Mouse (Mus musculus) frontal cortex, postnatal 10 days (tissue): ENCODE measurements around the gene Zfp605.
"Not testable (repeated sequence)": the region's sequence is repeated elsewhere in the genome, so short reads cannot be mapped to it uniquely, and the experiment has no call there.

ENCODE experiments used
- DNase-seq, 2 experiments: peaks; one replicate each; pipeline ENCODE4 v3.0.0; 2022; ENCODE audit warnings: low spot score in 2 of 2, mixed read lengths in 1 of 2

The Zfp605 gene

DNA sequence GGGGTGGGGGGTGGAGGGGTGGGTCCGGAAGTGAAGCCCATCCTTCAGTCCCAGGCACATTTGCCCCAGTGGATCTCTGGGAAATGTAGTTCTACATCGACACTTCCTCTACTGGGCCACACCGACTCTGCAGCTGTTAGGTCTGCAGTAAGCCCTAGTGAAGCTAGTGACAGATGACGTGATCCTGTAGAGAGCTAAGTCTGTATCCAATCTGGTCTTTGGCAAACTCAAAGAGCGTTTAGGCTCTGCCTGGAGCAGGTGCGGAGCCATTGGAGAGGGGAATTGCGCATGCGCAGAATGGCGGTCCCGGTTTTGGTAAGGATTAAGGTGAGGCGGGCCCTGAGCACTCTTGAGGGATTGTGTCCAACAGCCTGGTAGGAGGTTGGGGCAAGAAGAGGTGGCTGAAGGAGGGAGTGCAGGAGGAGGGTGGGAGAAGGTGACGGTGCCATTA, at the start of gene Zfp605:
Gene Zfp605 (plus strand): TSS at position 102 of the 451 bp plus-strand sequence.
- DNase-seq = peak; percentile 87 to 90

DNA sequence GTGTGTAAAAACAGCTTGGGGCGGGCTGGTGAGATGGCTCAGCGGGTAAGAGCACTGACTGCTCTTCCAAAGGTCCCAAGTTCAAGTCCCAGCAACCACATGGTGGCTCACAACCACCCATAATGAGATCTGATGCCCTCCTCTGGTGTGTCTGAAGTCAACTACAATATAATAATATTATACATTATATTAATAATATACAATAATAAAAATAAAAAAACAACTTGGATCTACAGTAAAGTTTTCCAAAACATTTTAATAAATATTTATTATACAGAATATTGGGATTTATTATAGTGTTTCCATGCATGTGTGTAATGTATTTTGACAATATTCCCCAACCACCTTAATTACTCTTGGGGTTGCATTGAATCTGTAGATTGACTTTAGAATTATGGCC, 37.5 kb upstream of the Zfp605 start, which contains the start of gene Gm17655:
Gene Gm17655 (minus strand): TSS at position 101 of the 400 bp plus-strand sequence.
- not testable (repeated sequence) for DNase-seq

DNA sequence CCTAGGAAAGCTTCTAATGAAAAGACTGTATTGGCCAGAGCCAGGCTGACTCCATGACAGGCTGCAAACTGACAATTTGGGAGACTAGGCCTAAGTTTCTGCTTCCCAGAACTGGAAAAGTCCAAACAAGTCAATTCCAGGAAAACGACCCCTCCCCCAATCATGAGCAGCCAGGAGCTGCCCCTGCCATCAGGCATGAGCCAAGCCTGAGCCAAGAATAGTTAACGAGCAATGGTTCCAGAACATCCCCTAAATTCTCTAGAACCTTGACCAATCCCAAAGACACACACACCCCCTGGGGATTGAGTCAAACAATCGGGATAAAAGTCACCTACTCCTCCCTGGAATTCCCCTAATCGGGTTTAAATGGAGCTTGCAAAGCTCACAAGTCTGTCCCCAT, 26.9 kb upstream of the Zfp605 start:
- DNase-seq = no peak

DNA sequence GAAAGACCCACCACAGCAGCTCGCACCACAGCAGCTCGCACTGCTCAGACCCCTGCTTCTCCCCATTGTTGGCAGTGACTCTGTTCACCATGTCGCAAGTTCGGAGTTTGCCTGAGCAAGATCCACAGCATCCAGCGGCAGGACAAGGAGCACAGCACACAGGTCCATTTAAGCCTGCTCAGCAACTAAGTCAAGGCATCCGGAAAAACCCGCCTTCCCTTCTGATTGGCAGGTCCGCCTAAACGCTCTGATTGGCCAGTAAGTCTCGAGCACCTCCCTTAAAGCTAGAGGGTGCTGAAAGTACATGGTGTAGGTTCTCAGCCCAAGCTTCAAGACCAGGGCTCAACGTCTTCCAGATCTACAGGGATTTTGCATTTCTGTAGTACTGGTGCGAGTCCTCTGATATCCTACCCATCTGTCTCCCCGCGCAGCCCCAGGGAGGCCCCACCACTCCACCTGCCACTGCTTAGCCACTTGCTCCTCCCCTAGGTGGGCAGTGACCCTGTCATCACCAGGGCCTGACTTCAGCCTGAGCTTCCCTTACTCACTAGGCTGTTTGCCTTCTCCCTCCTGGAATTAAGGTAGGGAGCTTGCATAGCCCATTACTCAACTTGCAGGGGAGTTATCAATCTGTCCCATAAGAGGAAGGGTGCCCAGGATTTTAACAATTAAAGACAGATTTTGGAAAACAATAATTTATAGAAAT, 23.6 kb upstream of the Zfp605 start:
- no peak for DNase-seq

DNA sequence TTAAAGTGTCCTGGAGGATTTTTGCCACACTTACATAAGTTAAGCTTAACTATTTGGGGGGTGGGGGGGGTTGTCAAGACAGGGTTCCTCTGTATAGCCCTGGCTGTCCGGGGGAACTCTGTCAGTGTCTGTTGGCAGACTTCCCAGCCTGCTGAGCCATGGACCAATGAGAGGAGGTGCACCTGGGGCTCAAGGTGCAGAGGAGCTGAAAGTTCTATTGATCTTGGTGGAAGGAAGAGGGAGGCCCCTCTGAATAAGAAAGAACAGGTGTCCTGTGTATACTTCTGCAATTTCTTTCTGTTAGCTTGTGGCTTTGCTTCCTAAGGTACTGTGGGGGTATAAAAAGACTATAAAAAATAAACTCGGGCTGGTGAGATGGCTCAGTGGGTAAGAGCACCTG, 18.3 kb upstream of the Zfp605 start:
- DNase-seq = no peak

DNA sequence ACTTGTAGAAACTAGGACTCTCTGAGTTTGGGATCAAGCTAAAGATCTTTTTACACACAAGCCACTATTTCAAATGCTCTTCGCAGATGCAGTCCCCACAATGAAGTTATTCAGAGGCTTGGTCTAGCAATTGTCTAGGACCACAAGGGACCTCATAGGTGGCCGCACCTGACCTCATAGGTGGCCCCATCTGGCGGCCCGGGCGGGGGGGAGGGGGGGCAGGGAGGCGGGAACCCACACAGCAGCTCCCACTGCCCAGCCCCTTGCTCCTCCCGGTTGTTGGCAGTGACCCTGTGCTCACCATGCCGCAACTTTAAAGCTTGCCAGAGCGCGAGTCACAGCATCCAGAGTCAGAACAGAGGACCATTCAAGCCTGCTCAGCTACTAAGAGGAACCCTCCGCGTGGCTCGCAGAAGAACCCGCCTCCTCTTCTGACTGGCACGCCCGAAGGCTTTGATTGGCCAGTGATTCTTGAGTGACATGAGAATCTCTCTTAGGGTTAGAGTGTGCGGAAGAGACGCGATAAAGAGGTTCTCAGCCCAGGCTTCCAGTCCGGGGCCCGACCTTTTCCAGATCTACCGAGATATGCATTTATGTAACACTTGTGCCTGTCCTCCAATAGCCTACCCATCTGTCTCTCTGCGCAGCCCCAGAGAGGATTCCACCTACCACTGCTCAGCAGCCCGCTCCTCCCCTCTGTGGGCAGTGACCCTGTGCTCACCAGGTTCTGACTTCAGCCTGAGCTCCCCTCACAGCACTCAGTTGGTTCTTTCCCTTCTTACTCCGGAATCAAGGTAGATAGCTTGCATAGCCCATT, 15.7 kb upstream of the Zfp605 start, which contains the start of gene Gm35315:
Gene Gm35315 (minus strand): TSS at position 391 of the 817 bp plus-strand sequence.
- DNase-seq = peak; percentile 82 to 86

DNA sequence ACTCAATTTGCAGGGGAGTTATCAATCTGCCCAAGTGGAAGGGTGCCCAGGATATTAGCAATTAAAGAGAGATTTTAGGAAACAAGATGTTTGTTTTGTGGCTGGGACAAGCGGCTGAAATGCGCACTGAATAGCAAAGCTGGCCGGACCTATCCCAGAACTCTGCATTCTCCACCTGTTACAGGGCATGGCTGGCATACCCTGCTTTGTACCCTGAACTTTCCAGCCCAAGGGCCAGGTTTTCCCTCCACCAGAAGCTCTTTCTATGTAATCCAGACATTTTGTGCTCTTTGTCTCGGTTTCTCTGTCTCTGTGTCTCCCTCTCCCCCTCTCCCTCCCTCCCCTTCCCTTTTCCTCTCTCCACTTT, 15.1 kb upstream of the Zfp605 start:
- no peak for DNase-seq

DNA sequence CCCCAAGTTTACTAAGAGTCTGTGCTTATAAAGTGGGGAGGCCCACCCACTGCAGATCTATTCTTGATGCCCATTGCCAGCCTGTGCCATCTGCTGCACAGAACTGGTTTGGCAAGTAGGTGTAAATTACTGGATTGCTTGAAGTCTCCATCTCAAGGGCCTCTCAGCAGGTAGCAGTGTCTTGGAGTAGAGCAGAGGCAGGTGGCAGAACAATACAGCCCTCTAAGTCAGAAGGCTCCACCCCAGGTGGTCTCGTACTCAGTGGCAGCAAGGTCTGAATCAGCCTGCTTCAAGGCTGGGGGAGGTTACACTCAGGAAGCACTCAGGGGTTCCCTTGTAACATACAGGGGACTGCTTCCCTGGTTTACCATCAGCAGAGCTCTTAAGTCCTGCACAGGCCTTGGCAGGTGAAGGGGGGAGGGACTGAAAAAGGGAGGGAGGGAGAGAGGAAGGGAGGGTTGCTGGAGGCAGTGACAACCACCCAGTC, 10.9 kb upstream of the Zfp605 start:
- no peak for DNase-seq

DNA sequence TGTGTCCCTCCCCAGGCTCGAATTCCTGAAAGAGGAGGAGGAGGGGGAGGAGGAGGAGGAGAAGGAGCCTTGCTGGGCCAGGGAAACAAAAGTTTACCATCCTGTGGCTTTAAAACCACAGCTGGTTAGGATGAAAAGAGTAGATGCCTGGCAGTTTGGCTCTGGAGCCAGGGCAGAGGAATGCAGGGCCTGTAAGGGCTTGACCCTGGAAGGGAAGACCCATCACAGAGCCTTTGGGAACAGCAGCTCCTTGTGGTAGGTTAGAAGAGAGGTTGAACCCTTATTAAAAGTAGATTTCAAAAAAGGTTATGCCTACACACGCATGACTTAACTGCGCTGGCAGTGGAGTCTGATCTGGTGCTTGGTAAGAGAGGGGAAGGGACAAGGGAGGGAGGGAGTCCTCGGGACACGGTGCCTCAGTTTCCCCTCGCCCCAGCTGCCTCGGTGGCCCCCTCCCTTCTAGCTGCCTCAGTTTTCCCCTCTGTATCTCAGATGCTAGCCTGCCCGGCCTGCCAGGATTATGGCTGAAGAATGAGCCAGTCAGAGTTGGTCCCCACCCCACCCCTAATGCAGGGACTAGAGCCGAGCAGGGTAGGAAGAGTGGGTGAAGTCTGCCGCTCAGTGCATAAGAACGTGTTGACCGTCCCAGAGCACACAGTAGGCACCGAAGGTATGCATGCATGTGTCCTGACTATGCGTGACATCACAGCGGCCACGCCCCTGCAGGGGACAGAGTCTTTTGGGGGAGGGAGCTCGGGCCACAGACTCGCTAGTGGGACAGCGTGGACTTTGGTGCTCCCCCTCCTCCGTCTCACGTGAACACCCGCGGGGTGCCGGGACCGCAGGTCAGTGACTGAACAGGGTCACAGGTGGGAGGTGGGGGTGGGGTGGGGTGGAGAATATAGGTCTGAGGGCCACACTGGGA, 10.0 kb upstream of the Zfp605 start, which contains the start of gene Plcxd1:
Gene Plcxd1 (plus strand): TSS at position 314 of the 925 bp plus-strand sequence.
- DNase-seq = no peak

DNA sequence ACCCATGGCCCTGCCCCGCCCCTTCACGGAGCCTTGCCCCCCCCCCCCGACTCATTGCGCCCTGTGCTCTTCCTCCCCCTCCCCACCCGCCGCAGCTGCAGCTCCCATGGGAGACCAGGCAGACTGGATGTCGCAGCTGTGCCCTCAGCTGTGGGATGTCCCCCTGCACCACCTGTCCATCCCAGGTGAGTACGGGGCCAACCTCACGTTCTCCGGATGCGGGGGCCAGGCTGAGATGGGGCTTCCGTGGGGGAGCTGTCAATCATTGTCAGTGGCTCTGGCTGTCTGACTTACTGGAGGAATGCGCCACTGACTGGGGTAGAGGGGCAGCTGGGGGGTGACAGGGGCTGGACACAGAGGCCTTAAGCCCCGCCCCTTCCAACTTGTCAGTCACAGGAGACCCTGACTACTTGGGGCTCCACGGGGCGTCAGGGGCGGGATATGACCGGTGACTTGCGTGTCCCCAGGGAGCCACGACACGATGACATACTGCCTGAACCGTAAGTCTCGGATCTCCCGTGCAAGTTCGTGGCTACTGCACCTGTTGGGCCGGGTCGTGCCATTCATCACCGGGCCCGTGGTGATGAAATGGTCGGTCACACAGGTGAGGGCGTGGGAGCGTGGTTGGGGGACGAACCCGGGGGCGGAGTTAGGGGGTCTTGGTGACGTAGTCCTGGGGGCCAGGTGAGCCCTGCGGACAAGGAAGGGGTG, 8.8 kb upstream of the Zfp605 start:
- DNase-seq = peak in 1 of 2 experiments; percentile 61

DNA sequence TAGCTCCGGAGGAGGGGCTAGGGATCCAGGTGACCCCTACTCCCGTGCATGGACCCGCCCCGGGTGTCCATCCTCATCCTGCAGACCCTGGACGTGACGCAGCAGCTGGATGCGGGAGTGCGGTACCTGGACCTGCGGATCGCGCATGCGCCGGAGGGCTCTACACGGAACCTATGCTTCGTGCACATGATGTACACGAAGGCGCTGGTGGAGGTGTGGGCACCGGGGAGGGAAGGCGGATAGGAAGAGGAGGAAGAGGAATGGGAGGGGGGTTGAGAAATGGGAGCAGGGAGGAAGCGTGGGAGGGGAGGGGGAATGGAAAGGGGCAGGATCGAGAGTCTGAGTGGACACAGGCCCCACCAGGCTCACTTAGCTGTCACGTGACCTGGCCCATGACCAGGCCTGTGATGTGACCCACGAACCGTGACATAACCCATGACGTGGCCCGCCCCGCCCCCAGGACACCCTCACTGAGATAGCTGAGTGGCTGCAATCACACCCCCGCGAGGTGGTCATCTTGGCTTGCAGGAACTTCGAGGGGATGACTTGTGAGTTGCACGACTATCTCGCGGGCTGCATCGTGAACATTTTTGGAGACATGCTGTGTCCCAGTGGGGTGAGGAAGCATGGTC, 8.1 kb upstream of the Zfp605 start:
- DNase-seq = peak; percentile 63 to 78

DNA sequence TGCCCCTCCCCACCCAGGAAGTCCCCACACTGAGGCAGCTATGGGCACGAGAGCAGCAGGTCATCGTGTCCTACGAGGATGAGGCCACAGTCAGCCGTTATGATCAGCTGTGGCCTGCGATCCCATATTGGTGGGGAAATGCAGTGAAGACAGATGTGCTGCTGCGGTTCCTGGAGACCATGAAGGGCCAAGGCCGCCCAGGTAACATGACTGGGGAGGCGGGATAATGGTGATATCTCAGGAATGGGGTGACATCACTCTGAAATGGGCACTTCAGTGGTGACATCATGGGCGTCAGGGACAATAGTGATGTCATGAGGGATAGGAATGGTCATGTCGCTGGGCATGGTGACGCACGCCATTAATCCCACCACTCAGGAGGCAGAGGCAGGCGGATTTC, 7.5 kb upstream of the Zfp605 start:
- DNase-seq = no peak

DNA sequence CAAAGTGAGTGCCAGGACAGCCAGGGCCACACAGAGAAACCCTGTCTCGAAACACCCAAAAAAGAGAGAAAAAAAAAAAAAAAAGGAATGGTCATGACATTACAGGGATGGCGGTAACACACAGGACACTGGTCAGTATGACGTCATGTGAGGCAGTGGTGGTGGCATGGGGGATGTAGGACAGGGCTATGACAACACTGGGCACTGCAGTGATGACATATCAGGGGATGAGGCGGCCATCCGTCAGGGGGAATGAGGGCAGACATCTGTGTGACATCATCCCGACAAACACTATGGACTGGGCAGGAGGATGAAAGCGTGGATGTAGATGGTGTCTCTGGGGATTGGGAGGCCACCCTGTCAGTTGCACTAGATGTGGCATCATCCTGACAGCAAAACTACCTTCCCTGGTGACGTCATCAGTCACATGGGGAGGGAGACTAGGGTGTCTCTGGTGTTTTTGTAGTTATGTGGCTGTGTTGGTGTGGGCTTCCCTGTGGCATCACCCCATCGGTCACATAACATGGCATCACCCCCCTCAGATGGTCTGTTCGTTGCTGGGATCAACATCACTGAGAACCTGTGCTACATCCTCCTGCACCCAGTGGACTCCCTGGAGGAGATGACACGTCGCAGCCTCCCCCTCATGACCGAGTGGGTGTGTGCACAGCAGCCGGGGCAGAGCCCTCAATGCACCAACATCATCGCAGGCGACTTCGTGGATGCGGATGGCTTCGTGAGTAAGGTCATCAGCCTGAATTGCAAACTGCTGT, 6.9 kb upstream of the Zfp605 start:
- no peak for DNase-seq

DNA sequence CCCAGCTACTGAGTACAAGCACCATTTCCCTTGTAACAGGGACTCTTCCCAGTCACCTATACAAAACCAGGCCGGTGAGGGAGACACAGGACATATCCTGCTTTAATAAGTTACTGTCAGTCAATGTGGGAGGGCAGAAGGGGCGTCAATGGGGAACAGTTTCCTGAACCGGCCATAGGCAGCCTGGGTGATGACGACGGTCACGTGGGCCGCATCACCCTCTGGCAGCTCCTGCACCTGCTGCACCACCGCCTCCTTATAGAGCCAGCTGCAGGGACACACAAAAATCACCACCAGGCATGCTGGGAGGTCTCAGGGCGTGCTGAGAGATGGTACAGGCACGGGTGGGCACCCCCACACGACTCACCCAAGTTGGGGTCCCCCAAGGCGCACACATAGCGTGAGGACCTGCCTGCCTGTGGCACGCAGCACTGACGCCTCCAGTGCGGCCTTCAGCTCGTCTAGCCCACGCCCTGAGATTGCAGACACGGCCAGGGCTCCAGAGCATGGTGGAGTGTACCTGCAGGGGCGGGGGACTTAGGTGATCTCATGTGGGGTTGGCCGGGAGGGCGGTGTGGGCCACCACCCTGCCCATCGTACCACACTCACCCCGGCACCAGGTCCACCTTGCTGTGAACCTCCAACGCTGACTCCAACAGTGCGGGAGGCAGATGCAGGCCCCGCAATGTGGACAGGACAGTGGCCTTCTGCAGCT, 5.8 kb upstream of the Zfp605 start:
- no peak for DNase-seq

DNA sequence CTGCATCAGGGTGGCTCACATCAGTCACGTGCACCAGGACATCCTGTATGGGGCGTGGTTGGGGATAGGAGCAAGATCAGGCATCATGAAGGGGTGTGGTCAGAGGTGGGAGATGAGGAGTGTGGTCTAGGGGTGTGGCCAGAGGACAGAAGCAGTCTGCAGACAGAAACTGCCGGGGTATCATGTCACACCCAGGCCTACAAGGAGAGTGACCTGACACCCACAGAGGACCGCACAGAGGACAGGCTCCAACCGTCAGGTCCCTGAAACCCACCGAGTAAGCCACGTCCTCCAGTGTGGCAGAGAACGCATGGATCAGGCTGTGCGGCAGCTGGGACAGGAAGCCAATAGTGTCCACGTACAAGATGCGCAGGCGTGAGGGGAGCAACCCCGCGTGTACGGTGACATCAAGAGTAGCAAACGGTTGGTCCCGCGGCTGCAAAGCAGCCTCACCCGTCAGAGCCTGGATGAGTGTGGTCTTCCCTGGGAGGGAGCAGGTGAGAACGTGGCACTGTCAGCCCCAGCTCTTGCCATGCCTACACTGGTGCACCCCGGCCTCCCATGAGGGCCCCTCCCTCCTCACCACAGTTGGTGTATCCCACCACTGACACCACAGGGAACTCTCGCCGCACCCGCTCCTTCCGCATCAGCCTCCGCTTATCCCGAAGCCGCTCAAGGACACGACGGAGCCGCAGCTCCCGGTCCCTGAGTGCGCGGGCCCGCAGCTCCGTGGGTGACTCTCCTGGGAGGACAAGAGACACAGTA, 5.1 kb upstream of the Zfp605 start:
- DNase-seq = no peak

DNA sequence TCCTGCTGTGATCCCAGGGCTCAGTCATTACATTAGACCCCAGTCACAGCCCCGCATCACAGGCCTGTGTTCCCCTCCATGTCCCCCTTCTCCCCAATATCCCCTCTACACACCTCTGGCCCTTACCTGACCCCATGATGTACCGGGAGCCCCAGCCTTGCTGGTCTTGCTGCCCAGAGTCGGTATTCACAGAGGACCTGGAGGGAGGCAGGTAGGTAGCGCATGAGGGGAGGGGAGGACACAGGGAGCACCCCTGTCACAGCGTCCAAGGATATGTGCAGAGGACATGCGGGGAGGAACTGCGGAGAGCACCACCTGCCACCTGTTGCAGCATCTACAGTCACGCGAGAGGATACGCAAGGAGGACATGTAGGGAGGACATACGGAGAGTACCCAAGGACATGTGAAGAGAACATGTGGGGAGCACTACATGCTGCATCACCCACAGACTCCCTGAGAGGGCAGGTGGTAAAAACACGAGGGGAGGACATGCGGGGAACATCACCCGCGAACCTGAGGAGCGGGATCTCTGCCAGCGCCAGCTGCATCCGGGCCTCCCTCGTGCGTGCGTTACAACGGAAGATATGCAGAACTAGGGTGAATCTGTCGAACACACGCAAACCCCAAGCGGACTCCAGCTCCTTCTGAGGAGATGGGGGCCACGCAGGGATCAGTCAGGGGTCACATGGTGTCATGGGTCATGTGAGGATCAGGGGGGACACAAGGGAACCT, 3.6 kb upstream of the Zfp605 start:
- peak in 1 of 2 experiments; percentile 40 for DNase-seq

DNA sequence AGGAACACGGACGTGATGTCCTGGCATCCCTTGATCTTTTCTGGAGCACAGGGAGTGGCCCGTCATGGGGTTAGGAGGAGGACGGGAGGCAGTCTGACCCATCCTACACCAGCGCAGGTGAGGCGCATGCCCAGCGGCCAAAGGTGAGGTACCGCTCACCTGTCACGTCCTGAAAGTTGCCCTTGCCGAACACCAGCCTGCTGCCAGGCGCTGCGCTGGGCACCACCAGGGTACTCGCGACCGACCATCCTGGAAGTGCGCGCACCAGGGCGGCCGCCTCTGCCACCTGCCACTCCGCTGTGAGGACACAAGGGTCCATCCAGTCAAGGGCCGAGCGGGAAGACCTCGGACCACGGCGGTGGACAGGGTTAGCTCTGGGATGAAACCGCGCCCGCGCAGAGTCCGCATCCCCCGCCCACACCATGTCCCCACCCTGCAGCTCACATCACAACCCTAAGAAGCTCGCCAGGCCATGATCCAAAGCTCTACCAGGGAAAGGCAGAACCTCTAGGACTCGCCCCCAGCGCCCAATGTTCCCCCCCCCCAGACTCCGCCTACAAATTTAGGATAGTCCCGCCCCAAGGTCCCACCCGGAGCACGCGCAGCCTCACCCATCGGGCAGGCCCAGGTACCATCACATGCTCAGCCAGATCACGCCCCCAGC, 2.9 kb upstream of the Zfp605 start:
- peak; percentile 61 to 65 for DNase-seq
